Mouse (Mus musculus) embryo, embryonic 11 days (tissue): ENCODE results near the gene Gemin7.
"Not testable (repeated sequence)": the region's sequence is repeated elsewhere in the genome, so short reads cannot be mapped to it uniquely, and the experiment has no call there.

ENCODE experiments used
- DNase-seq: peaks from one replicate; pipeline ENCODE4 v3.0.0-alpha.2; 2015

Gene Gemin7

DNA sequence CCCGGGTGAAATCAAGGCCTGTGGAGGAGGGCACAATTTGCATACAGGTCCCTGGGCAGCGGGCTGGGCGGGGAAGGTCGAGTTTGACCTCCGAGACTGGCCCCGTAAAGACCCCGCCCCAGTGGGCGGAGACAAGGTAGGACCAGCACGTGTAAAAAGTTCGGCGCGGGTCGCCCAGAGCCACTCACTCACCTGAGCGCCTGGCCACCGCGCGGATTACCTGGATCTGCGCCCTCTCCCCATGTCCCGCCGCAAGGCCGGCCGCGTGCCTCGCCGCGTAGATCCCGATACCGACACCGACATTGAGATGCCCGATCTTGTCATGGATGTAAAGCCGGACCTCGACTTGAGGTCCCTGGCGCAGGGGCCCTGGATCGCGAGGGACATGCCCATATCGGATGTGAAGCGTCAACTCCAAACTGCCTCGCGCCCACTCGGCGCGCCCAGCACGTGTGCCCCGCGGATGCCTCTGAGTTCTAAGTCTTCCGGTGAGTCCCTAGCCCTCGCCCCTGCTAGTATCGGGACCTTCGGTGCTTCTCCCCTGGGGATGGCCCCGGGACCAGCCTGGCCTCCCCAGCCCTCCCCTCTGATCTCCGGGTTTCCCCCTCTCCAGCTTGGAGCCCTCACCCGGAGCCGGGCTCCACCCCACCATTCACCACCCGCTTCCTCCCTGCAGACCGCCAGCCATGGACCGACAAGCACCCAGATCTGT is at the start of gene Gemin7, which contains the start of gene Zfp296:
Gene Gemin7 (minus strand): TSS at position 455 of the 712 bp plus-strand sequence.
Gene Zfp296 (plus strand): TSS at position 147 of the 712 bp plus-strand sequence.
- peak; percentile 51 for DNase-seq

- no peak for DNase-seq
Measured at GRCm38 (mm10) chr7:19623433-19623832, 46.0 kb upstream of the Gemin7 start.

- no peak for DNase-seq
Measured at GRCm38 (mm10) chr7:19622241-19622640, 44.8 kb upstream of the Gemin7 start.

- DNase-seq: no peak
Measured at GRCm38 (mm10) chr7:19620811-19621210, 43.4 kb upstream of the Gemin7 start.

DNA sequence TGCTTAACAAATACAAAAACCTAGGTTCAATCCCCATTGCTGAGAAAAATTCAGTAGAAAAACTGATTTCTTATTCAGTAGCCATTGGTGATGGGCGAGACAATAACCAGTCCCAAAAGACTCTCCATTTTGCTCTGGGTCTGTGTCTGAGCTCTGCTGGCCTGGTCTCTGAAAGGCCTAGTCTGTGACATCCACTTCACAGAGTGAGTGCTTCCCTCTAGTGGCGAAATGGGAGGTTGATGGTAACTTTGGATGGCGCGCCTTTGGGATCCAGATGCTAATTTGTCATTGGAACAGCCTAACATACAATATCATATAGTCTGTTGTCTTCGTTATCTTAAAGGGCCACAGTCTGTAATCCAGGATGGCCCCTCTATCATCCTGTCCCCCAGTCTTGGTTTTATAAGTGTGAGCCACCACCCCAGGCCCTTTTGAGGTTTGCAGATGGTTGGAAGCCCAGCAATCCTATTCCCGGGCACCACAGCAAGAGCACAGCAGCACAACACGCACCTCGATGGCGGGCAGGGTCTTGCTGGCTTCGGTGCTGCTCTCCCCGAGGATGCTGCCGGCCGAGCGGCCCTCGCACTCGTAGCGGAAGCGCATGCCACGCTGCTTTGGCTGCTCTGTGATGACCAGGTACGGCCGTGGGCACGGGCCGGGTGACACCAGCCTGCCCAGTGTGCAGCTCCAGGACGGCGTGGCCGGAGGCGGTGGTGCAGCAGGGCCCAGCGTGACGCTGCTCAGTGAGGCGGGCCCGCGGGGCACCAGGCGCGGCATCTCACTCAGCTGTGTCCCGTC is 41.8 kb upstream of the Gemin7 start:
- peak; percentile 92 for DNase-seq

- DNase-seq: no peak
Measured at GRCm38 (mm10) chr7:19615036-19615577, 37.7 kb upstream of the Gemin7 start.

GRCm38 (mm10) chr7:19610969-19611368 is 33.6 kb upstream of the Gemin7 start:
- DNase-seq: no peak

DNA sequence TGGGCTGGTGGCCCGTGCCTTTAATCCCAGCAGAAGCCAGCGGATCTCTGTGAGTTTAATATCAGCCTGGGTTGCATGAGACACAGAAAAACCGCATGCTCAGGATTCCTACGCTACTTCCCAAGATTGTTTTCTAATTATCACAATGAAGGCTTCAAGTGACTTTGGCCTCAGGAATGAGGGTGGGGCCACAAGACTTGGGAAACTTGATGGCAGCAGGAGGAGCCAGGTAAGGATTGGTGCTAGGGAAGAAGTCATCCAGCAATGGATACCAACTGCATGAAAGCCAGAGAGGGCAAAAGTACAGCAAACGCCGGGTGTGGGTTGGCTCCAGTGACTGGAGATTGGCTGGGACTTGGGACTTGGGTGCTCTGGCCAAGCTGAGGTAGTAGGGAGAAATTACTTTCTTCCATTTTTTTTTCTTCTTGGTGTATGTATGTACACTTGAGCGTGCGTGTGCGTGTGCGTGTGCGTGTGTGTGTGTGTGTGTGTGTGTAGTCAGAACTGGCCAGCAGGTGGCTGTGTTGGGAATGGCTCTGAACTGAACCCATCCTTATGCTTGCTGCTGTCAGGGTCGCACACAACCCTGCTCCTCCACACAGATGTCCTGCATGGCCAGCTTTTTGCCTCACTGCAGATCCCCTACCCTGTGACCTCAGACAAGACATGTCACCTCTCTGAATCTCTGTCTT is 32.4 kb upstream of the Gemin7 start:
- no peak for DNase-seq

GRCm38 (mm10) chr7:19607291-19607690 is 29.9 kb upstream of the Gemin7 start:
- no peak for DNase-seq

GRCm38 (mm10) chr7:19604606-19605214 is 27.3 kb upstream of the Gemin7 start:
- not testable (repeated sequence) for DNase-seq

GRCm38 (mm10) chr7:19603849-19604605 is 26.6 kb upstream of the Gemin7 start, which contains the start of gene Clasrp:
Clasrp (minus strand) TSS chr7:19604486.
- DNase-seq: peak; percentile 98

GRCm38 (mm10) chr7:19603055-19603454 is 25.7 kb upstream of the Gemin7 start:
- no peak for DNase-seq

DNA sequence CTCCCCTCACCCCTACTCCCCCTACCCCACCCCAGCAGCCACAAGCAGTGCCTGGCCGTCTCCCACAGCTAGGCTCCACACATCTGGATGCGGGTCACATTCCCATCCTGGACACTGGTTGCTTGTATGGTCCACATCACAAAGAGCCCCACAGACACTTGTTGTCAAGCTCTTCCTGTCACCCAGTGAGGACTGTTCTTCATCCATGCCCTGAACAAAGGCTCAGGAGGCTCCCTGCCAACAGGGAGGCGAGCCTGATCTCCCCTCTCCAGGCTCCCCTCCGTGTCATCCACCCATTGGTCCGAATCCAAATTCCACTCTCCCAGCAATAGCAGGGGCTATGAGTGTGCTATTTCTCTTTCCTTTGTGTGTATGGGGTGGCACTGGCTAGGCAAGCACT is 23.2 kb upstream of the Gemin7 start:
- DNase-seq: no peak

DNA sequence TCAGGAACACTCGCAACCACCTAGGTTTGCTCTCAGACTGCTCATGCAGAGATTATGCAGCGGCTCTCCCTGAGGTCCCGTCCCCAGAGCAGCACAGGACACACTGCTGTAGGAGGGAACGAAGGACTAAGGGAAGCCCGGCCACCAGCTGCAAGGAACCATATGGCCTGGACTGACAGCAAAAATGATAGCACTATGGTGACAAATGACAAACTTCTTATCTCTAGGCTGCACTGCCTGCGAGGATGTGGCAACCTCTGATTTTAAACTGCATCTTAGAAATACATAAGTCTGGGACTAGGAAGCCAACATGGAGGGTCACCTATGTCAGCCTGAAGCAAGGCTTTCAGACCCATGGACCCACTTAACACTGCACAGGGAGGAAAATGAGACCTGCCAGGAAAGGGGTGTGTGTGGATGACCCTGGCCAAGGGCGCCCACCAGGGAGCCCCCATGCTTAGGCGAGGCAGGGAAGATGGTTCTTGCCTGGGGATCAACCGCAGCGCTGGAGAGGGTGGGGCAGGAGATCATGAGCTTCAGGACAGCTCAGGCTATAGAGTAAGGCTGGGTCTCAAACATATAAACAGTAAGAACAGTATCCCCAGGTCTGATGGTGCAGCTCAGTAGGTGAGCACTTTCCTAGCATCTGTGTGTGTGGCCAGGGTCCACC is 15.8 kb upstream of the Gemin7 start:
- DNase-seq: no peak

DNA sequence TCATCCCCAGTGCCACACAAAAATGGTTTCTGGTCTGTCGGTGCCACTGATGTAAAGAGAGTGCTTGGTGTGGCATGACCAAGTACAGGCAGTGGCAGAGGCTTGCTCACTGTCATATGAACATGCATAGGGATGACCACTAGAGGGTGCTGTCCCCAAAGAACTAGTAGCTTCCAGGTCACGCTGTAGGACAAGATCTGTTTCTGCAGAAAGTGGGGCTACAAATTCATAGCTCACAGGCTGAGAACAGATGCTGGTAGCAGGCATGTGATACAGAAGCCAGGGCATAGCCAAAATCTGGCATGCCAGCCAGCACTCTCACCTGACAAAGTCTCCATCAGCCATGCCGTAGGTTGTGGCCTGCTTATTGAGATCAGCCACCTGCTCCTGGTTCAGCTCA is 12.5 kb upstream of the Gemin7 start:
- peak; percentile 87 for DNase-seq

GRCm38 (mm10) chr7:19589207-19589606 is 11.8 kb upstream of the Gemin7 start:
- peak; percentile 51 for DNase-seq

- DNase-seq: no peak
Measured at GRCm38 (mm10) chr7:19586269-19586668, 8.9 kb upstream of the Gemin7 start.

- no peak for DNase-seq
Measured at GRCm38 (mm10) chr7:19580634-19581033, 3.2 kb upstream of the Gemin7 start.

GRCm38 (mm10) chr7:19579751-19580150 is 2.4 kb upstream of the Gemin7 start:
- DNase-seq: no peak

DNA sequence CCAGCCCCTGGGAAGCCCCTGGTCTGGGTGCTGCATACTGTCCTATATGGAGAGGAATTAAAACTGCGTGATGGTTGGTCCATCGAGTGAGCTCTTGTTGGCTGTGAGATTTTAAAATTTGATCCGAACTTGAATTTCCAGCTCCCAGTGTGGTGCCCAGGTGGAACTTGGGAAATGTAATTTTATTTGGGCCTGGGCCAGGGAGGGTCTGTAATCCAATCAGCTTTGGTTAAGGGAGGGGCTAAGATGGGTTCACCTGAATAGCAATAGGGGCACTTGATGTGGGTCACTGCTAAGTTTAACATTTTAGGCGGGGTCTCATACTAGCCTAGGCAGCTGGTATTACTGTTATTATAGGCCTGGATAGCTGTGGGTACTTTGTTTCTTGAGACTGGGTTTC is 1.0 kb upstream of the Gemin7 start:
- DNase-seq: no peak

GRCm38 (mm10) chr7:19577877-19578414 is 551 bp upstream of the Gemin7 start:
- DNase-seq: no peak
